Mouse (Mus musculus) c-Kit-negative CD71-positive TER-119-positive erythroid progenitor cells, embryonic 14.5 days (primary cell): ENCODE results near the gene Clta.
"Not testable (repeated sequence)": the region's sequence is repeated elsewhere in the genome, so short reads cannot be mapped to it uniquely, and the experiment has no call there.

Experiments
- DNase-seq: peaks from one replicate; pipeline ENCODE4 v3.0.0-alpha.2; 2013; ENCODE audit warnings: low read depth, low spot score

Gene Clta

DNA sequence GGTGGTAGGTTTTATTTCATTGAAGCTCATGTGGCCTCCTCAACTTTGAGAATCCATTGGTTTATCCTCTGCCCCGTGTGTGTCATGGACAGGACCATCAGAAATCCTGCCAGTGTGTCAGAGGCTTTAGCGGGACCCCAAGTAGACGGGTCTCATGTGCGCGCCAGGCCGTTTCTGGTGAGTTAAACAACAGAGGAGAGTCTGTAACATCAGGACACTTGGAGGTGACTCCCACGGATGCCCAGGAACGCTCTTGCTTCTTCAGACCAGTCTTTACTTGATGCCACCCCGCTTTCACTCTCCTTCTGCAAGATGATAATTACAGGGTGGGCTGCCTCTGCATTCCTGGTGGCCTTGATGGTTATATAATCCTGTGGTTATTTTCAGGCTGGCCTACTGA lies 19.4 kb downstream of the Clta start:
- DNase-seq: no peak

GRCm38 (mm10) chr4:44024241-44024640 lies 20.0 kb downstream of the Clta start:
- DNase-seq: no peak

DNA sequence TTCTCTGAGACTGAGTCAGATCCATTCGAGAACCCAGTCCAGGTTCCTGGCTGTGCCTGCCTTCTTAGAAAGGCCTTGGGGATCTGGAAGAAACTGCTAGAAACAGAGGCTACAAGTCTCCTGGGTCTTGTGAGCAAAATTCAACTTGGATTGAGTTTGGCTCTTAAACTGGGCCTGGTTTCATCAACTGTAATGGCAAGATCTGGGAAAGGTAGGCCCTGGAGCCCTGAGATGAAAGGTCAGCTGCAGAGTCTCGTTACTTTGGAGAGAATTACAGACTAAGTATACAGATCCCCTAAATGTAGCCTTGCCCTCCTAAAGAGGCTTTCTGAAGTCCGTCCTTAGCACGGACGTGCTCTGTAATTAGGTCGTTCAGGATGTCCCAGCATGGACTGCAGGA lies 21.3 kb downstream of the Clta start:
- DNase-seq: no peak

DNA sequence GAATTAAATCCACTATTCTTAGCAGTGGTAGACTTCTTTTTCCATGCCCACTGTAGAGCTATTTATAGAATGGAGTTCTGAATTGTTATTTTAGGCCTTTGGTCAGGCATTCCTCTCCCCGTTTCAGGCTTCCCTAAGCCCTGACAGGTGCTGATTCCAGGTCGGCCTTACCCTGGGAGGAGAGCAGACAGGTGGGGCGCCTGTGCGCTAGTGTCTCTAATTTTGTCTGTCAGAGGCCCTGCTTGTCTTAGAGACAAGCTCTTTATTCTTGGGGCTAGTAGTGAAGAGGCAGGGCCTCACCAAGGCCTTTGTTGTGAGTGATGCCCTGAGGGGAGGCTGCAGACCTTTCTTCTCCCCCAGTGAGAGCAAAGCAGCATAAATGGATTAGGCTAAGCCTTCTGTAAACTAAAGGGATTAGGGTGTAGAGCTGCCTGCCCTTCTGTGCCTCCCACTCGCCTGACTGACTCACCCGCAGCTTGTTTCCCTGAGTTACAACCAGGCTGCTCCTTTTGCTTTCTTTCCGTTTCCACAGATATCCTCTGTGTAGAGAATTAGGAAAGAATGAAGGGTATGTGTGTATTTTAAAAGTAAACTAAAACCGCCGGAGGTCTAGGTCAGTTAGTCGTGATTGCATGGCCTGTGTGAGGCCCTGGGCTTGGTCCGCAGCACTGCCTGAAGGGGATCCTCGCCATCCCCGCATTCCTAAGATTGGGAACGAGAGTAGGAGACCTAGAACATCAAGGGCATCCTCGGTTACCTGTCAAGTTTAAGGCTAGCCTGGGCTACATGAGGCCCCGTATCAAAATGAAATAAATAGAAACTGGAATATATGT lies 24.3 kb downstream of the Clta start:
- no peak for DNase-seq

GRCm38 (mm10) chr4:44029661-44030066 lies 25.4 kb downstream of the Clta start:
- DNase-seq: no peak

GRCm38 (mm10) chr4:44031521-44031920 lies 27.3 kb downstream of the Clta start:
- DNase-seq: no peak

- DNase-seq: no peak
These were observed 32.2 kb downstream of the Clta start for GRCm38 (mm10) chr4:44036455-44036854.

DNA sequence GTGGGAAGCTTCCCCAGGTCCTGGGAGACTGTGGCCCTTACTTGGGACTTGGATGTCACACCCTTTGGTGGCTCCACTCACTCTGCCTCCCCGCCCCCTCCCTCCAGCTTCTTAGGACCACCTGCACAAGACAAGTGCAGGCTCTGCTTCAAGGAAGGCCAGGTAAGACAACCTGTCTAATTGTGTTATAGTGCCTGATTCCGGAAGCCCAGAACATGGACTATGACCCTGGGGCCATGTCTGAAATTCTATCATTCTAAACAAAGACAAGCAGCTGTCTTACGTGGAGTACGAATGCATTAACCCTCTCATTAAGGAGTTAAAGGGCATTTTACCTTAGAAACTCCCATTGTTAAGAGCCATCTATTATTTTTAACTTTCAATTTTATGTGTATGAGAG lies 36.5 kb downstream of the Clta start:
- DNase-seq: no peak

- no peak for DNase-seq
These were observed 38.2 kb downstream of the Clta start for GRCm38 (mm10) chr4:44042429-44042828.

GRCm38 (mm10) chr4:44043182-44043581 lies 38.9 kb downstream of the Clta start:
- DNase-seq: not testable (repeated sequence)

DNA sequence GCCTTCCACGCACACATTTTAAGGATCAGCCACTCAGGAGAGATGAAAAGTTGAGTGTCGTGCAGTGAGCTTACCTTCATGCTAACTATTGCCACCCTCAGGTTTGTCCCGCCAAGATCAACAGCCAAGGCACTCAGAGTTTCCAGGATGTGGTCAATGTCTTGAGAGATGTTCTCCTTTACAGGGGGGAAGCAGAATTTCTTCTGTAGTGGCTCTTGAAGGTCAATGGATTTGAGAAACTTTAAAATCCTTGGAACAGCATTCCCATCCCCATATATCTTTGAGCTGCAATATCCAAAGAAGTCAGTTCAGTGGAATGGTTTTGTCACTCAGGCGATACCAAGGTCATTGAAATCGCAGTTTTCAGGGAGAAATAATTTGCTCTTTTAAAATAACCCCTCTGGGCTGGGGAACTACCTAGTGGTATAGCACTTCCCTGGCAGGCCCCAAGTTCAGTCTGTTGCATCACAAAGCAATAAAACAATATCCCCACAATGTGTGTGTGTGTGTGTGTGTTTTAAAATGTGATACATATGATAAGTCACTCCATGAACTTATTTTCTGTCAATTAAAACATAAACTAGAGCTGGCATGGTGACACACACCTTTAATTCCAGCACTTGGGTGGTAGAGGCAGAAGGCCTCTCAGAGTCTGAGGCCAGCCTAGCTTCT lies 40.6 kb downstream of the Clta start:
- no peak for DNase-seq

DNA sequence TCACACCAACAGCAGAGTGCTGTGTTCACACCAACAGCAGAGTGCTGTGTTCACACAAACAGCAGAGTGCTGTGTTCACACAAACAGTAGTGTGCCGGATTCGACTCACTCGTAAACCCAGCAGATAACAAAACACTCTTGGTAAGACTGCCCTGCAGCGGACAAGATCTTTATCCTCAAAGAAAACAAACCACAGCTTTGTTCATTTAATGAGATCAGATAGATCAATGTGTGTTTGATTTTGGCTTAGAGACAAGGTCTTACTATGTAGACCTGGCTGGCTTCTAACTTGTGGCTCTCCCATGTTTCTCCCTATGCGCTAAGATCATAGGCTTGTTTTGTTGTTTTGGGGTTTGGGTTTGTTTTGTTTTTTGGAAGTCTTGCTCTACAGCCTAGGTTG lies 41.8 kb downstream of the Clta start:
- no peak for DNase-seq

- no peak for DNase-seq
These were observed 45.6 kb downstream of the Clta start for GRCm38 (mm10) chr4:44049812-44050211.

DNA sequence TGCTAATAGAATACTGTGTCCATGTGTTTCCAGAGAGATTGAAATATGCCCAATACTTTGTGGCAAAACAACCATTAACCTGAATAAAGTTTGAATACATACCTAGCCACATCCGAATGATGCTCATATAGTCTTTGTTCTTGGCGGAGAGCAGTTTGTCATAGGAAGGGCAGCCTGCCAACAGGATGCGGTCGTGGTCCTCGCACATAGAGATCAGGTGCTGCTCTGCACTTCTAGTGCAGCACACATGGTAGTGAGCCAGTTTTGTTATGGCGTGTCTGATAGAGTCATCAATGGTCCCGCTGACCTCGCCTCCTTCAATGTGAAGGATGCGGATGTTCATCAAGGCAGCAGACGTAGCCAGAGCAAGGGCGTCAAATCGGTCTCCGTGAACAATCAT lies 55.4 kb downstream of the Clta start:
- DNase-seq: no peak

DNA sequence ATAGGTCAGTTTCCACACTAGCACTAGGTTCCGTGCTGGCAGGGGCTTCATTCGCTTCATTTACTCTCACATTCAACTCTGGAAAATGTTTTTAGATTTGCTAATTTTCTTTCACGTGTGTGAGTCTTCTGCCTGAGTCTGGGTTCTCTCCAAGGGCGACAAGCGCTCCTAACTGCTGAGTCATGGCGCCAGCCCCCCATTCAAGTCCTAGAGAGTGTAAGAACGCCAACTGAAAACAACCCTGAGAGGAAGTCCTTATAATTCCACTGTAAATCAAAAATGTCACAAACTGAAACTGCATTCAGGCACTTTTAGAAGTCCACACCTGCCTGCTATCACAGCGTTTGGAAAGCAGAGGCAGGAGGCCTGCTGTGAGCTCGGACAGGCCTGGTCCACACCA lies 57.8 kb downstream of the Clta start:
- no peak for DNase-seq

- DNase-seq: no peak
These were observed 58.6 kb downstream of the Clta start for GRCm38 (mm10) chr4:44062816-44063215.

- peak; percentile 58 for DNase-seq
These were observed 61.2 kb downstream of the Clta start for GRCm38 (mm10) chr4:44065355-44066025.

GRCm38 (mm10) chr4:44066891-44067290 lies 62.6 kb downstream of the Clta start:
- no peak for DNase-seq

DNA sequence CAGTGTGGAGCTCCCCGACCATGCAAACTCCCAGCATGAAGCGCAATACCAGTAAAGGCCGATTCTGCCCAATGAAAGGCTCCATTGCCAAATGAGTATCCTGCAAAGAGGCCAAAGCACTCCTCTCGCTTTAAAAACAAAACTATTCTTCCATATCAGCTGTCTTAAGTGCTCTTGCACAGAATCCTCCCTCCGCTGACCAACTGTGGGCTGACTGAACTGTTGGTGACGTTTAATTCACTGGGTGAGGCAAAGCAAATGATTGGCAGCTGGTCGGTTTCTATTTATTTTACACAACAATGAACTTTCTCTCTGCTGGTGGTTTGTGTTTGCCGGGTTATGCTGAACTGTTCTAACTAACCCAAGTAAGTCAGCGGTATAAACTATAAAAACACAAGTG lies 64.5 kb downstream of the Clta start:
- DNase-seq: no peak

- no peak for DNase-seq
These were observed 65.2 kb downstream of the Clta start for GRCm38 (mm10) chr4:44069411-44069810.

DNA sequence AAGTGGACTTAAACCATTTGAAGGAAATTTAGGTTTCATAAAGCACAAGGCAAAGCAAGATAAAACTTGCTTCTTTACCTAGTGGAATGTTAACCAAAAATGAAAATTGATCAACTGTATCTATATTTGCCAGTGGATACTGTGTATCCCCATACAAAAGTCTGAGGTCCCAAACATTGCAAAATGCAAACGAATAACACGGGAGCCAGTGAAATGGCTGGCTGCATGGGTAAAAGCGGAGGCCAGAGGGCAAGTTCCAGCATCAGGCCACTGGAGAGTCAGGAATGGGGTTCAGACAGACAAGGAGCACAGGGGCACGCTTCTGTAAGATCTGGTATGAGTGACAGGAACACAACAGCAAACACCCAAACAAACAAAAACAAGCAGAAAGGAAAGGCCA lies 66.4 kb downstream of the Clta start:
- no peak for DNase-seq

- DNase-seq: peak; percentile 21
These were observed 67.5 kb downstream of the Clta start for GRCm38 (mm10) chr4:44071741-44072145.
